Mouse (Mus musculus) CH12F3 (cell line): ENCODE measurements around the gene Clec4n.
"Not testable (repeated sequence)": the region's sequence is repeated elsewhere in the genome, so short reads cannot be mapped to it uniquely, and the experiment has no call there.

ENCODE experiments used
- in situ Hi-C: fragments of 300-500 bp; cut with MboI; formaldehyde crosslinking; loops from 2 replicates; pipeline ENCODE4 v1.14.3; 2020; ENCODE audit warnings: low sequenced_read_pairs

Clec4n gene

GRCm38 (mm10) chr6:123229644-123230043 lies at the start of gene Clec4n:
Clec4n (plus strand) TSS chr6:123229843.
- in situ Hi-C loops = no loop called here

GRCm38 (mm10) chr6:123184862-123185261 lies 44.8 kb upstream of the Clec4n start:
- in situ Hi-C loops = loop anchor here (10.0 kb wide), 1 partner anchor 290 kb away; no protein-coding TSS in a partner anchor

- in situ Hi-C loops = no loop called here
Observed at GRCm38 (mm10) chr6:123207187-123208076, 22.2 kb upstream of the Clec4n start.

GRCm38 (mm10) chr6:123208077-123208439 lies 21.6 kb upstream of the Clec4n start:
- in situ Hi-C loops = not testable (repeated sequence)

GRCm38 (mm10) chr6:123211726-123212125 lies 17.9 kb upstream of the Clec4n start:
- in situ Hi-C loops = no loop called here

GRCm38 (mm10) chr6:123227519-123228166 lies 2.0 kb upstream of the Clec4n start:
- in situ Hi-C loops = no loop called here

- in situ Hi-C loops = no loop called here
Observed at GRCm38 (mm10) chr6:123231149-123231548, 1.5 kb downstream of the Clec4n start.

GRCm38 (mm10) chr6:123237582-123237981 lies 7.9 kb downstream of the Clec4n start:
- in situ Hi-C loops = no loop called here

GRCm38 (mm10) chr6:123244201-123244600 lies 14.6 kb downstream of the Clec4n start:
- in situ Hi-C loops = no loop called here

GRCm38 (mm10) chr6:123248862-123249261 lies 19.2 kb downstream of the Clec4n start:
- in situ Hi-C loops = not testable (repeated sequence)

- in situ Hi-C loops = no loop called here
Observed at GRCm38 (mm10) chr6:123252735-123253134, 23.1 kb downstream of the Clec4n start.

GRCm38 (mm10) chr6:123258946-123259345 lies 29.3 kb downstream of the Clec4n start:
- in situ Hi-C loops = no loop called here

GRCm38 (mm10) chr6:123259889-123260603 lies 30.4 kb downstream of the Clec4n start:
- in situ Hi-C loops = no loop called here

- in situ Hi-C loops = no loop called here
Observed at GRCm38 (mm10) chr6:123260868-123261267, 31.2 kb downstream of the Clec4n start.

- in situ Hi-C loops = no loop called here
Observed at GRCm38 (mm10) chr6:123261555-123262161, 32.0 kb downstream of the Clec4n start, which contains the start of gene Clec4d. Clec4d (plus strand) TSS chr6:123262111.

GRCm38 (mm10) chr6:123264194-123264593 lies 34.6 kb downstream of the Clec4n start:
- in situ Hi-C loops = no loop called here

- in situ Hi-C loops = no loop called here
Observed at GRCm38 (mm10) chr6:123265809-123266208, 36.2 kb downstream of the Clec4n start.

GRCm38 (mm10) chr6:123266945-123267344 lies 37.3 kb downstream of the Clec4n start:
- in situ Hi-C loops = no loop called here

GRCm38 (mm10) chr6:123279443-123279842 lies 49.8 kb downstream of the Clec4n start:
- in situ Hi-C loops = no loop called here

GRCm38 (mm10) chr6:123286311-123286710 lies 56.7 kb downstream of the Clec4n start:
- in situ Hi-C loops = no loop called here

- in situ Hi-C loops = no loop called here
Observed at GRCm38 (mm10) chr6:123288931-123289330, 59.3 kb downstream of the Clec4n start.
